Mouse (Mus musculus) forelimb bud, embryonic 11.5 days (tissue): ENCODE results near the gene Pnma5.
A peak's percentile ranks its signal among the peaks of the same experiment; 100 is the strongest.

ENCODE experiments used
- DNase-seq: peaks from one replicate; pipeline ENCODE4 v3.0.0-alpha.2; 2012; ENCODE audit warnings: low read depth, low spot score

Gene Pnma5

GRCm38 (mm10) chrX:72986841-72987519, 49.9 kb downstream of the Pnma5 start, which contains the start of gene Zfp185:
Zfp185 (plus strand) TSS chrX:72987339.
- DNase-seq: peak; percentile 43

- no peak for DNase-seq
These were observed 51.3 kb downstream of the Pnma5 start for GRCm38 (mm10) chrX:72985607-72986006.
